Mouse (Mus musculus) MEL (cell line): ENCODE measurements around the gene Fndc7.

Experiments used
- CTCF ChIP-seq, 3 experiments: IDR thresholded peaks in 2 of 3; conservative IDR thresholded peaks in 1 of 3; 2 replicates each; pipeline ENCODE4 v1.5.1; 2011 to 2012; ENCODE audit warnings: low read length in 3 of 3, low read depth in 2 of 3, mild to moderate bottlenecking in 2 of 3, improper control_type of control experiment in 1 of 3, inconsistent platforms in 1 of 3, mixed read lengths in 1 of 3, moderate library complexity in 1 of 3; ENCODE audit not compliant: control insufficient read depth in 1 of 3, insufficient read depth in 1 of 3, poor library complexity in 1 of 3, severe bottlenecking in 1 of 3
- GATA1 ChIP-seq: IDR thresholded peaks from 2 replicates; pipeline ENCODE4 v1.6.1; 2011; ENCODE audit warnings: low read depth, low read length, improper control_type of control experiment
- POLR2A ChIP-seq, 2 experiments: IDR thresholded peaks; 2 replicates each; pipeline ENCODE4 v1.6.1; 2011 to 2012; ENCODE audit warnings: low read length in 2 of 2, mild to moderate bottlenecking in 2 of 2, control low read depth in 1 of 2, improper control_type of control experiment in 1 of 2, low read depth in 1 of 2, moderate library complexity in 1 of 2; ENCODE audit not compliant: control insufficient read depth in 1 of 2, insufficient read depth in 1 of 2, poor library complexity in 1 of 2
- RAD21 ChIP-seq: IDR thresholded peaks from 2 replicates; pipeline ENCODE4 v1.6.1; 2011; ENCODE audit warnings: mild to moderate bottlenecking, low read depth, low read length, improper control_type of control experiment

GRCm38 (mm10) chr3:108857124-108857470 is 32.7 kb downstream of the Fndc7 start:
- TF ChIP-seq CTCF (IDR thresholded peaks at IDR 0.05 in 2 of 3, conservative IDR thresholded peaks at IDR 0.05 in 1 of 3; ENCODE audit: control insufficient read depth in 1 of 3, insufficient read depth in 1 of 3, low read depth in 2 of 3, low read length in 3 of 3, poor library complexity in 1 of 3, severe bottlenecking in 1 of 3), result no peak
- TF ChIP-seq GATA1, result no peak
- TF ChIP-seq RAD21, result no peak
- no peak for TF ChIP-seq POLR2A (IDR thresholded peaks at IDR 0.05; ENCODE audit: control insufficient read depth in 1 of 2, insufficient read depth in 1 of 2, low read depth in 1 of 2, low read length in 2 of 2, poor library complexity in 1 of 2)
